Mouse (Mus musculus) ES-Bruce4 (cell line): ENCODE measurements around the gene Capn2.

Experiments used
- CTCF ChIP-seq: IDR thresholded peaks from one replicate; pipeline ENCODE4 v1.8.1; 2011; ENCODE audit warnings: low read depth, low read length
- EP300 ChIP-seq: IDR thresholded peaks from 2 replicates; pipeline ENCODE4 v1.6.1; 2011; ENCODE audit warnings: low read depth, low read length; ENCODE audit not compliant: insufficient read depth
- POLR2A ChIP-seq: IDR thresholded peaks from one replicate; pipeline ENCODE4 v1.8.1; 2011; ENCODE audit warnings: low read length; ENCODE audit not compliant: insufficient read depth

DNA sequence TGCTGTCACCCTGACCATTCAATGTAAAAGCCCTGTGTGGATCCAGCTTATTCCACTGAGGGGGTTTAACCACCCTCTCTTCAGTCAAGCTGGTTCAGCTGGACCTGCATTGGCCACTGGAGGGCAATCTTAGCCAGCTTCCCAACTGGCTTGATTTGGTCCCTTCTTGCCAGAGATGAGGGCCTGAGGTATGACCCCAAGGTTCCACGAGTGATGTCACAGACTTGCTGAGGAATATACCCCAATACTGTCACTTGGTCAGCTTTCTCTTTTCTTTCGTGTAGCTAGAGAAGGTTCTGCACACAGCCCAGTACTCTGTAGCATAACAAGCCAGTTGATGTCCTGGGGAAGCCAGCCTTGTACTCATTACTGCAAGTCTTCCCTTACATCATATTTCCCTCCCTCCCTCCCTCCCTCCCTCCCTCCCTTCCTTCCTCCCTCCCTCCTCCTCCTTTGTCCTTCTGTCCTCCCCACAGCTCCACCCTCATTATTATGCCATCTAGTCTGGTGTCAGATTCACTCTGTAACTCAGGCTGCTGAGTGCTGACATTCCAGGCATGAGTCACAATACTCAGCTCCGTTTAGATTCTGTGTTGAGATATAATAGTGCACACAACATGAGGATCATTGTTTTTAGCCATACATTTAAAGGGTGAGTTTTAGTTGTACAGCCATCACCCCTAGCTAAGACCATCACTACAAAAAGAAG is 43.1 kb upstream of the Capn2 start:
- TF ChIP-seq CTCF, result peak; percentile 69
- 0 out of 2 replicates have a peak, but pooled peaks have one; percentile 12 for TF ChIP-seq EP300
- TF ChIP-seq POLR2A, result no peak
